Mouse (Mus musculus) NIH3T3 (cell line): ENCODE results near the gene Hspa12b.

Source experiments
- DNase-seq: peaks from one replicate; pipeline ENCODE4 v3.0.0-alpha.2; 2012; ENCODE audit warnings: low read depth

Gene Hspa12b

DNA sequence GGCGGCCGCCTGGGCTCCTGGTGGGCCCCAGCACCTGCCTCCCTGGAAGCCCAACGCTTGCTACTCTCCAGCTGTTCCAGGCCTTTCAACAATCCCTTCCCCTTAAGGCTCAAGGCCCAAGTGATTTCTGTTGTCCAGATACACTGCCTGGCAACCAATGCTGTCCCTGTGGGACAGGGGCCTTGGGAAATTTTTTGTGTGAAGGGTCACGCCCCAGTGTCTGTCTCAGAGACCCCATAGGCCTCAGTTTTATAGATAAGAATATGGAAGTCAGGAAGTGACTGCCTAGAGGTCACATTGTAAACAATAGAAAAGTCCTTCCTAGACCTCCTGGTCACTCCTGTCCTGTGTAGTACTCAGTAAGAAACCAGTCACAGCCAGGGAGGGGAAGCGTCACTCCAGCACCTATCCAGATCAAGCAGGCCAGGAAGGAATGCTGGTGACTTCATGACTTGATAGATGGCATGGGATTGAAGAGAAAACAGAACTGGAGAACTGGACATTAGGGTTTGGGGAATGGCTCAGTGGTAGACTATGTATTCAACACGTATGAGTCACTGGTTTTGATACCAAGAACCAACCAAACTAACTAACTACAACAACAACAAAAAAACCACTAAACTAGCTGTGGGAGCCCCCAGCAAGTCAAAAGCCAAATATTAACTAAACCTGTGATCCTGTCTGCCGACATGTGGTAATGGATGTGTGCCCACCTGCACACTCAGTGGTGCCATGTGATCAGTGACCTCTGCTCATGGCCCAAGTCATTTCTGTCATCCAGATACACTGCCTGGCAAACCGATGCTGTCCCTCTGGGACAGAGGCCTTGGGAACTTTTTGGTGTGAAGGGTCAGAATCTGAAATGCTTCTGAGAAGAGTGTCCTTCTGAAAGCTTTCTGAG, 21.5 kb downstream of the Hspa12b start:
- DNase-seq = no peak

DNA sequence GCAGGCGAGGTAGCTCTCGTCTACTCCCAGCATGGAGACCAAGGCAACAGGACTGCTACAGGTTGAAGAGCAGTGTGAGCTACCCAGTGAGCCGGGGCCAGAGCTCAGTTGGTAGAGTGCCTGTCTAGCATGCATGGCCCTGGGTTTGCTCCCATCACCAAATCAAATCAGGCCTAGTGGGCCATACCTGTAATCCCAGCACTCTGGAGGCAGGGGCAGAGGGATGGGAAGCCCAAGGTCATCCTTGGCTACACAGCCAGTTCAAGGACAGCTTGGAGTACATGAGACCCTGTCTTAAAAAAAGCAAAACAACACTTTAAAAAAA, 22.1 kb downstream of the Hspa12b start:
- no peak for DNase-seq

DNA sequence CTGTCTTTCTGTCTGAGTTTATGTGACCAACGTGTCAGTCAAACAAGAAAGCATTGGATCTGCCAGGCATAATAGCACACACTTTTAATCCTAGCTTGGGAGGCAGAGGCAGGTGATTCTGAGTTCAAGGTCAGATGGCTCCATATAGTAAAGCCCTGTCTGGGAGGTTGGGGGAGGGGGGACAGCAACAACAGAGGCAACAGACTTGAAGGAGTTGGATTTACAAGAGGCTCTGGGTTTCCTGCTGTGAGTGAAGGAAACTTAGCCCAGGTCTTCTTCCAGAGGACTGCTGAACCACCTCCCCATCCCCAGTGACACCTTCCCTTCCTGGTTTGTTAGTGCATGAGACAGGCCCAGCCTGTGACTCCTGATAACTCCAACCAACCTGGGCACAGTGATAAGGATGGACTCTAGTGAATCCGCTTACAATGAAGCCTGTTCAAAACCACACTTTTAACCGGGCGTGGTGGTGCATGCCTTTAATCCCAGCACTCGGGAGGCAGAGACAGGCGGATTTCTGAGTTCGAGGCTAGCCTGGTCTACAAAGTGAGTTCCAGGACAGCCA, 25.2 kb downstream of the Hspa12b start:
- no peak for DNase-seq

DNA sequence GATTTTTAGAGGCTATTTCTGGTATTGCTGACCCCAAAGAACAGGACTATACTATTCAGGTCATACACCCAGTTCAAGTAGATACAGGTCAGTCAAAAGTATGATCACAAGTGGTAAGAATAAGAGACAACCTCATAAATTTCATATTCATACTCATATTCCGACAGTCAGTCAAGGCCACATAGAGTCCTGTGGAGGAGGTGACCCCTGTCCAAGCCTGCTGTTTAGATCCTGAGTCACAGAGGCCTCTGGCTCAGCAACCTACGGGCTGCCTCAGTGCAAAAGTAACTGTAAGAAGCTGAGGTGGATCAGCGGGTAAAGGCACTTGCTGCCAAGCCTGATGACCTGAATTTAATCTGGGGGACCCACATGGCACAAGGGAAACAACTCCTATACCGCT, 27.0 kb downstream of the Hspa12b start:
- no peak for DNase-seq

DNA sequence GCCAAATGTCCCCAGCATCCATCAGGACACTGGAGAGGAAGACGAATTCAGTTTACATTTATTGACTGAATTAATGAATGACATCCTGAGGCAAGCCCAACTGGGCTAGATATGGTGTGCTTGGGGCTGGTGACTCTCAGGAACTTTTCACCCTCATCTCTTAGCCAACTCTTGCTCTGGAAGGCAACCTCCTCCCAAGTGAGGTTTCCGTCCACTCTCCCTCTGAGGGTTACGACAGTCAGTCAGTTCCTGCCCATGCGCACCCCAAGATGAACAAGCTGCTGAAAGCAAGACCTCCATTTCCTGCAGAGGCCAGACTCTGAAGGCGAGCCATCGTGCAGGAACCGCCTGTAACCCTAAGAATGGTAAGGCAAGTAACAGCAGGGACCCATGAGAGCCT, 29.9 kb downstream of the Hspa12b start:
- DNase-seq = no peak

DNA sequence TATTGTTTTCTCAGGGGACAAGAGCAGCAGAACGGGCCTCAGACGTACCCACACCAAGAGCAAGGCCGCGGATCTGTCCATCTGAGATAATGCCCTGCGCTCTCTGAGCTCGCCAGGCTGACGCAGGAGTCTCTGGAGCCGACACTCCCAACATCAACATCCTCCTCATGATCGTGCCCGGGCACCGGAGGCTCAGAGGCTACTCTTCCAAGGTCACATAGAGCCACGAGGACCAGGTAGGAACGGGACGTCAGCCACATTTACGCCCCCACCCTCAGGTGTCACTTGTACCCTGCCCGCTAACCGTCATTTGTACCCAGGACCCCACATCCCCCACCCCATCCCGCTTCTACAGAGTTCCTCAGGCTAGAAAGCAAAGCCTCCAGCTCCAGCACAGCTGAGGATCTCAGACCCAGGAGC, 32.4 kb downstream of the Hspa12b start:
- peak; percentile 64 for DNase-seq

DNA sequence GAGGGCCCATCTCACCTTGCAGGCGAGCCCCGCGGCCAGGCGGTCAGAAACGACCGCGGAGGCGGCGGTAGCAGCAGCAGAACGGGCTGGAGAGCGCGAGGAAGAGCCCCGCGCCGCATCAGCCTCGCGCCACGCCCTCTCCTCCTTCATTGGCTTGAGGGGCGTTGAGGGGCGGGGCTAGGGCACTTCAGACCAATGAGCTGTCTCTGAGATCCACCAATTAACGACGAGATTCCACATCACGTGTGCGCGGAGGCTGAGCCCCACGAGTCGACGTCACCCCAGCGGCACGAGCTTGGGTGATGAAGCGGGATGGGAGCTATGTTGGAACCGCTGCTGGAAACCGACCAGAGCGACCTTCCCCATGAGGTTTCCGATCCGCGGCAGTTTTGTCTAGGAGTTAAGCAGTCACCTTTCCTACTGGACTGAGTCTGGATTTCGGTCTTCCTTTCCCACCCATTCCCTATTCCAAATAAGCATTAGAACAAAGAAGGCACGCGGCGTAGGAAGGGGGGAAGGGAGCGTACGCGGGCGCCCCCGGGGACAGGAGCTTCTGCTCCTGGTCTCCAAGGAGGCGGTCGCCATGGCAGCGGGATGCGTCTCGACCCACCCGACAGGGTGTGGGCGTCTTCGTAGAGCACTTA, 33.0 kb downstream of the Hspa12b start, which contains the start of gene 1700037H04Rik:
Gene 1700037H04Rik (minus strand): TSS at position 144 of the 644 bp plus-strand sequence.
- peak; percentile 99 for DNase-seq

DNA sequence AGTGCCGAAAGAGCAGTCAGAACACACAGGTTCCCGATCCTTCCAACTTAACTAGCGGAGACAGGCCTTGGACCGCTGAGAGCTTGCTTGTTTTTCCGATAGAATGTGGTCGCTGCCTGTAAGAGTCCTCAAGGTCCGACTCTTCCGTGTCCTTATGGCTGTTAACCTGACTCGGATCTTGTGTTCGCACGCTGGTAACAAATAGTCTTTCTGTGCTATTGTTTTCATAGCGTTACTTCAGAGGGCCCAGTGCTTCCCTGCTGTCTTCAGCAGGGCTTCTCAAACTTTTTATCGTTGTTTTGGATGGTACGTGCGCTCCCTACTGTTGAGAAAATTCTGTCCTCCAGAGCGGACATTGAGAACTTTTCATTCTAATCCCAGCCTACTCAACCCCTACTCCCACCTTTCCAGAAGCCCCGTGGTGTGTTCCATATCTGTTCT, 33.6 kb downstream of the Hspa12b start:
- peak; percentile 80 for DNase-seq

DNA sequence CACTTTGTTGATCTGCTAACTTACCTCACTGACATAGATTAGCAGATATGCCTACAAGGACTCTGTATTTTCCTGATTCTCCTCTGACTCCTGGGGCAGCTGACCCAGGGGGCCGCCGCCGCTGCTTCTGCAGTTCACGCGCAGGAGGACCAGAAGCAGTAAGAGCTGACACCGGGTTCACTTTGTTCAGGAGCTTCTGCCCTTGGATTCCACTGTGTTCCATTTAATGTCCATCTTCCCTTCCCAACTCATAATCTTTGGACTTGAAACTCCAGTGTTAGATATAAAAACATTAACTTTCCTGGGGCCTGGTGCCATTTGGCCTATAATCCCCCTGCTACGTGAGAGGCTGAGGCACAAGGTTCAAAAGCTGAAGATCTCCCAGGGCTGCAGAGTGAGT, 36.8 kb downstream of the Hspa12b start:
- no peak for DNase-seq

DNA sequence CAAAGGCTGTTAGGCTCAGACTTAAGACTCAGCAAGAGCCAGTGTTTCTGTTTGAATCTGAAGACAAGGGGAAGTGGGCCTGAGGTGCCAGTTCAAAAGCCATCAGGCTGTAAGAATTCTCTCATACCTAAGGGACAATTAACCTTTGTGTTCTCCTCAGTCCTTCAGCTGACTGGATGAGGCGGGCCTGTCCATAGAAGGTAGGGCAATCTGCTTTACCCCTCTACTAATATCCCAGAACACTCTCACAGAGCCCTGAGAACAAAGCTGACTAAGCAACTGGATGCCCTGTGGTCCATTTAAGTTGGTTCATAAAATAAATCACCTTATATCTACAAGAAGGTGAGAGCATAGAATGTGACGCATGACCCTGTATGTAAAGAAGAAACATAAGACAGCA, 39.1 kb downstream of the Hspa12b start:
- DNase-seq = no peak

DNA sequence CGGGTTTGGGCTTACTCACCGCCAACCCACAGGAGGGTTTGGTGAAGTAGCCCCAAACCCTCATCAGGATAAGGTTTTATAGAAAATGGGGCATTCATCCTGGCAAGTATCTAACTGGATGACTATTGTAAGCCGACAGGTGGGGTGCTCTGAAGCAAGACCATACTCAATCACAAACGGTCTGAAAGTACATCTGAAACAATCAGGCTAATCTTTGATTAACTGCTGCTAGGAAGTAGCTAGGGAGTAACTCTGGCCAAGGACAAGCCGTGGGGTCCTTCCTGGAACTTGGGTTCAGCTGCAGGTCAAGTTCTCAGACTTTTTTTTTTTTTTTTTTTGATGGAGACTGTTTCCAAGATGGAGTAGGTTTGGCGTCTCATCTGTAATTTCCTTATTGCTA, 40.9 kb downstream of the Hspa12b start:
- DNase-seq = no peak

DNA sequence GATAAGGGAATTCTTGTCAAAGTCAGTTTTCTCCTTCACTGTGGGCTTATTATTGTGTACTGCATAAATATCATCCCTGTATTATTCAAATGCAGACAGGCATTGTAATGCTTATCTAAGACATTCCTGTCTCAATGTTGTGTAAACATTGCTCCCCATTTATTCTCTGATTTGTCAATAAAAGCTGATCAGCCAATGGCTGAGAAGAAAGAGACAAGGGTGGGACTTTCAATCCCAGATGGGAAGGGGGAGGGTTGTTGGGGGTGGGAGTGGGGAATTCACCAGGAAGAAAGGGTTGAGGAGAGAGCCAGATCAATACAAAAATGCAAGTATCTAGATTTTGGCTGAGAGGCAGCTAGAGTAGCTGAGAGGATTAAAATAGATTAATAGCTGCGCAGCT, 41.8 kb downstream of the Hspa12b start:
- DNase-seq = no peak

DNA sequence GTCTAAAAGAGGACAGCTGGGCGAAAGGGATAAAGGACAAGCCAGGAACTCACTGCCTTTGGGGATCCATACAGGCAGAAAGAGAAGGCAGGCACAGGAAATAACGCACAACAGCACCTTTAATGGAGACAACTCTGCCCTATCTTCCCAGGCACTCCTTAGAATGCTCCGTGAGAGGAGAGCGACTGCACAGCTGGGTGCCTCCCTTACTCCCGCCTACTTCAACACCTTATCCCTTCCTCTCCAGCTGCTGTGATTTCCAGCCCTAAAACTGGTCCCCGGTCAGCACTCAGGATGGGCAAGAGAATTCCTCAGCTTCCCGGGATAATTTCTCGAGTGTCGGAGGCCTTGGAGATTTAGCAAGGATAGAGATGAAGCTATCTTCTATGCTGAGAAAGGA, 43.9 kb downstream of the Hspa12b start:
- no peak for DNase-seq

DNA sequence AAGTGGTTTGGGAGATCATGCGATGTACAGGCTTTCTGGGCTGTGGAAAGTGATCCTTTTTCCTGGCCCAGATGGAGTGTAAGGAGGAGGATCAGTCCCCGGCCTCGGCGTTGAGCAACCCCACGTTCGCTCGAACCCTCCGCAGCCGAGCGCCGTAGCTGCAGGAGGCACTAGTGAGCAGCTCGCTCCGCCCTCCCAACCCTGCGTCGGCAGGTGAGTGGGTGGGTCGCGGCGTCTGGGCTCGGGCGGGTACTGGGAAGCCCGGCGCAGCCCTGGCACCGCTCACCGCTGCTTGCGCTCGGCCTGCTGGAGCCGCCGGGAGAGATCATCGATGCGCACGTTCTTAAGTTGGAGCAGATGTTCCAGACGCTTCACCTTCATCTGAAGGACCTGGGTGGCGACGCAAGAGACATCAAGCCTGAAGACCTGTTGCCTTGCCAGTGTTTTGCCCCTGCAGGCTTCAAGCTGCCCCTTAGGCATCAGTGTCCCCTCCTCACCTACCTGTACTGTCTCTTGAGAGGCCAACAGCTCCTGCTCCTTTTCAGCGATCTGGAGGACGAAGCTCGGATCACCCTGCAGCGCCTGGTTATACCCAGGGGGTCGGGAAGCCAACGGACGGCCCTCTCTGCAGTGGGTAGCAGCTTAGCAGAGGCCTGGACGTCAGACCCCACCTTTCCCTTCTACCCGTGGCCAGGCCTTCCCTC, 44.5 kb downstream of the Hspa12b start:
- DNase-seq = no peak

DNA sequence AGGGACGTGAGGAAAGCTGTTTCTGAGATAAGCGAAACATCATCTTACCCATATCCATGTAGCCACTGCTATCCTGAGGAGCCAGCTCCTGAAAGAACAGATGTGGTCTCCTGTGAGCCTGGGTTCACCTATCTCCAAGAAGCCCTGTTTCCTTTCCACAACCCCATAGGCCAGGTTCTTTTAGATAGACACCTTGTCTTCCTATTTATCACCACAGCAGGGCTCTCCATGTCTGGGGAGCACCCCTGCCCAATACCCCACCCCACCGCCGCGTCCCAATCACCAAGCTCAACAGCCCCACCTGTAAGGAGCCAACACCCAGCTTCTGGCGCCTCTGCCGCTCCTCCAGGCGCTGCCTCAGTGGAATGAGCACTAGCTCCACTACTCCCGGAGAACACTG, 45.2 kb downstream of the Hspa12b start:
- no peak for DNase-seq

DNA sequence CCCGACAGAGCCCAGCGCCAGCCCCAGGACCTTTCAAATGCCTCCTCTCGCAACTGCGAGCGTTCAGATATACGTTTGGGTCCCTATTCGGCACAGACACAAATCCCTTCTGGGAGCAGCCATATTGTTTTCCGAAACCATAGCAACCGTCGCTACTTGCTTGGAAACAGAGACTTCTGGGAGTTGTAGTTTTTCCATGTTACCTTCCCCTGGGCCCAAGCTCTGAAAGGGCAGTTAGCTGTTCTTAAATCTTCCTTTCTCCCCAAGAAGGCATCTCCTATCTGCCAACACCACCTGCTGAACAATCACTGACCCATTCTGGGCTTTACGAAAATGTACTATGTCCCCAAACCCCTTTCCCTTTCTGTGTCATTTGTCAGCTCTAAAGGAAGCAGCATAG, 47.6 kb downstream of the Hspa12b start:
- peak; percentile 87 for DNase-seq

DNA sequence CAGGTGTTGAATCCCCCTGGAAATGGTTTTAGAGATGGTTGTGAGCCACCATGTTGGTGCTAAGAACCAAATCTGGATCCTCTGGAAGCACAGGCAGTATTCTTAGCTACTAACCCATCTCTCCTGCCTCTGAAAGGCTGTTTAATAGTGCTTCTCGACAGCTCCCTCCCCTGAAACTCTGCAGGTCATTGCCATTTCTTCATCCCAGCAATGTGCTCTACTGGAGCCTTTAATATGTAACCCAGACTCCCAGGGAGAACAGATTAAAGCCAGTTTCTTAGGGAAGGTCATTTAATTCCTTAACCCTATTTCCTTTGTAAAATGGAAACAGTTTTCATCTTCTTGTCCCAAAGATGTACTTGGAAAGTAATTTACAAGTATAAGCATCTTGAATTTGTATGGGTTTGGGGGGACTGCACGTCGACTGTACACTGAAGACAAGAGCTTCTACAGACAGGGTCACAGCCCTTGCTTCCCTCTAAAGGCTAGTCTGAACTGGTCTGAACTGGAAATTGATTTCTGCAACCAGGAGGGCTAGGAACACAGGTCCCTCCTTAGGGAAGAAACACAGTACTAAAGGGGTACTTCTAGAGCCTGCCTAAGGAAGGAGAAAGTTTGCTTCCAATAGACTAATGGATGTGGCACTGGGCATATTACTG, 48.3 kb downstream of the Hspa12b start:
- DNase-seq = no peak

DNA sequence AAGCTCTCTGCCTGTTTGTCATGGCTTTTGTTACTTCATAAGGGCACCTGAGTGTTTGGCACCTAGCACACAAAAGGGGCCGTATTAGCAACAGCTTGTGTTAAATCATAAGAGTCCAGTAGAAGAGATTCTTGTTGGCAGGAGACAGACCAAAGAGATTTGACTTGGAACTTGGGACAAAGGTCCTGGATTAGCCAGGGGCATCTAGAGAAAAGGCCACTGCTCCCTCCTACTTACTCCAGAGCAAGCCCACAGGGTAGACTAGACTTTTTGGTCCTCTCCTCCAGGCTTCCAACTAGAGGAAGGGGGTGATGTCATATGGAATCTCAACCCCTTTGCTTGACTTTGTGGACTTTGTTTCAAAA, 48.8 kb downstream of the Hspa12b start:
- no peak for DNase-seq

DNA sequence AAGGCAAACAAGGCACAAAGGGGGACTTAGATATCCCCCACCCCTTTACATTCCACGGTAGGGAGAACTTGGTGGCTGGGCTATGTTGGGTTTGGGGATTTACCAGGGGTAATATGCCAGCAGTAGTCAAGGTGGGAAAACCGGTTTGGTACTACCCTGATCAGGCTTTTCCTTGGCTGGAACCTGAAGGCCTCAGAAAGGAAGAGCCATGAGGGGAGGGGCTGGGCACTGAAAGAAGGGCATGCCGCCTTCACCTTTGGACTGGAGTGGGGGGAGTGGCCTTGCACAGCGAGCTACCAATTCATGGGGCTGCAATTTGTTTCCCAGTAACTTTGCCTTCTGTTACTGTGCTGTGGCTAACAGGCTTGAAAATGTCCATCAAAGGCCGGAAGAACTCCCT, 49.4 kb downstream of the Hspa12b start:
- no peak for DNase-seq

DNA sequence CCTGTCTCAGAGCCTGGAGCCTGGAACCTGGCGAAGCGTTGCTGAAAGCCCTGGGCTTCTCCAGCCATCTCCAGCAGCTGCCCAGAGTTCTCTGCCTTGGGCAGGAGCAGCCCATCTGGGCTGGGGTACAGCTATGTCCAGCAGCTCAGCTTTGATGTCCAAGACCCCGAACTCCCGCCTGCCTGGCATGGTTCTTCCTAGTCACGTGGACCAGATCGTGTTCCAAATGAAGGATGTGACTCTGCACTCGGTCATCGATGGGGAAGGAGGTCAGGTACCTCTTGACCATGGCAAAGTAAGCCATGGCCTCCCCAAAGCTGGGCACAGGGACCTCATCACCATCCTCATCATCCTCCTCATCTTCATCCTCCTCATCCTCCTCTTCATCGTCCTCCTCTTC, 50.9 kb downstream of the Hspa12b start:
- no peak for DNase-seq

DNA sequence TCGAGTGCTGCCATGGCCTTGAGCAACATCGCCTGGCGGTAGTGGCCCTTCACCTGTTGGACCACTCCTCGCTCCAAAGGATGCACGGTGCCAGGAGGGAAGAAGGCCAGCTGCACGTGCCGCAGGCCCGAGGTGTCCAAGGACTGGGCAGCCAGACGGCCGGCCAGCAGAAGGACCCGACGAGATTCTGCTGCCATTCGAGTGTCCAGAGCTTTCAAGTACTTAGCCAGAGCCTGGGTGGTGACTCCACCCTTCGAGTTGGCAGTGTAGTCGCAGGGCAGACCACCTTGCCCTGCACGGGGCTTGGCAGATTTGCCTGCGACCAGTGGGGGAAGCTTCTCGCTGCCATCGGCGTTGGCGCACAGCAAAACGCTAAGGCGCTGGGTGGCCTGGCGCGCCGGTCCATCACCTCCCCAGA, 51.8 kb downstream of the Hspa12b start:
- DNase-seq = peak; percentile 46

DNA sequence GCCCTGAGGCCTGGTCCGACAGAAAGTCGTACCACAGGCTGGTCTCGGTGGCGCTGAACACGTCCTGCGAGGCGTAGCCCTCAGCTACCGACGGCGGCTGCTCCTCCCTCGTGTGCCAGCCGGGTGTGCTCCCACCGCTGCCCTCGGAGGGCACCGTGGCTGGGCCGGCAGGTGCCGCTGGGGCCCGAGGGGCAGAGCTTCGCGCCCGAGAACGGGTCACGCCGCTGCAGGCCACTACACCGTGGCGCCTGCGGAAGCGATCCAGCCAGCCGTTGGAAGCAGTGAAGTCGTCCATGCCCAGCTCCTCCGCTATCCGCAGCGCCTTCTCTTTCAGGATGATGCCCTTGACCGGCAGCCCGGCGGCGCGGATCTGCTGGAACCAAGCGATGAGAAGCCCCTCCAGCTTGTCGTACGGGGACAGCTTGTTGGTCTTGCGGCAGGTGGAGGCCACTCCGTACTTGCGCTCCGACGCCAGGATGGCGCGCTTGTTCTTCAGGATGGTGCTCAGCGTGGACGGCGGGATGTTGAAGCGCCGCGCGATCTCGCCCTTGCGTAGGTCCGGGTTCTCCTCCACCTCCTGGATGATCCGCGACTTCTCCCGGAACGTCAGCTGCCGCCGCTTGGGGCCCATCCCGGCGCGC, 52.3 kb downstream of the Hspa12b start:
- DNase-seq = peak; percentile 81
